Mouse (Mus musculus) MEL (cell line): ENCODE data around the gene Tmem240. TPM values are rescaled to one million over a fixed set of nuclear protein-coding genes. Genes with fewer than 3 reads are reported as not detected.

ENCODE experiments used
- DNase-seq: peaks from one replicate; pipeline ENCODE4 v3.0.0; 2011; ENCODE audit warnings: low read depth, low spot score
- H3K27ac ChIP-seq: 2 replicates; pipeline ENCODE4 v1.5.1; 2012; ENCODE audit warnings: low read depth, mild to moderate bottlenecking, control low read depth, low read length, moderate library complexity; ENCODE audit not compliant: control insufficient read depth
- H3K27me3 ChIP-seq, 2 experiments: fragments of 150-350 bp in 1 of 2; sonication (generic) in 1 of 2; 2 replicates each; pipeline ENCODE4 v1.6.1; 2012; ENCODE audit warnings: low read length in 2 of 2, mild to moderate bottlenecking in 2 of 2, improper control_type of control experiment in 1 of 2, moderate library complexity in 1 of 2; ENCODE audit not compliant: insufficient read depth in 2 of 2, control insufficient read depth in 1 of 2
- H3K36me3 ChIP-seq, 2 experiments: 2 replicates each; pipeline ENCODE4 v1.6.1; 2012 to 2014; ENCODE audit warnings: low read length in 2 of 2, improper control_type of control experiment in 1 of 2, inconsistent platforms in 1 of 2, mild to moderate bottlenecking in 1 of 2; ENCODE audit not compliant: insufficient read depth in 2 of 2, control insufficient read depth in 1 of 2
- H3K4me1 ChIP-seq, 2 experiments: fragments of 150-350 bp in 1 of 2; sonication (generic) in 1 of 2; 2 replicates each; pipeline ENCODE4 v1.6.1; 2012; ENCODE audit warnings: low read length in 2 of 2, improper control_type of control experiment in 1 of 2, mild to moderate bottlenecking in 1 of 2; ENCODE audit not compliant: insufficient read depth in 2 of 2, control insufficient read depth in 1 of 2
- H3K4me3 ChIP-seq, 2 experiments: fragments of 150-350 bp in 1 of 2; sonication (generic) in 1 of 2; 2 replicates each; pipeline ENCODE4 v1.5.1; 2012; ENCODE audit warnings: low read depth in 2 of 2, low read length in 2 of 2, mild to moderate bottlenecking in 2 of 2, moderate library complexity in 2 of 2, control low read depth in 1 of 2, improper control_type of control experiment in 1 of 2; ENCODE audit not compliant: control insufficient read depth in 1 of 2, insufficient read depth in 1 of 2
- H3K79me2 ChIP-seq: 2 replicates; pipeline ENCODE4 v1.6.1; 2012; ENCODE audit warnings: mild to moderate bottlenecking, low read length, moderate library complexity; ENCODE audit not compliant: control insufficient read depth, poor library complexity, insufficient read depth
- H3K9ac ChIP-seq: 2 replicates; pipeline ENCODE4 v1.6.1; 2012; ENCODE audit warnings: low read depth, mild to moderate bottlenecking, control low read depth, low read length, moderate library complexity; ENCODE audit not compliant: control insufficient read depth, poor library complexity, severe bottlenecking
- H3K9me3 ChIP-seq: fragments of 150-350 bp; sonication (generic); replicated peaks from 2 replicates; pipeline ENCODE4 v1.6.1; 2012; ENCODE audit warnings: mild to moderate bottlenecking, low read length, improper control_type of control experiment, moderate library complexity; ENCODE audit not compliant: insufficient read depth
- BHLHE40 ChIP-seq: IDR thresholded peaks from 2 replicates; pipeline ENCODE4 v1.6.1; 2012; ENCODE audit warnings: low read depth, mild to moderate bottlenecking, inconsistent platforms, low read length, improper control_type of control experiment, borderline replicate concordance
- CHD2 ChIP-seq: IDR thresholded peaks from 2 replicates; pipeline ENCODE4 v1.6.1; 2011; ENCODE audit warnings: low read length, improper control_type of control experiment
- E2F4 ChIP-seq: IDR thresholded peaks from 2 replicates; pipeline ENCODE4 v1.6.1; 2011; ENCODE audit warnings: low read depth, low read length, improper control_type of control experiment, borderline replicate concordance
- ELF1 ChIP-seq: IDR thresholded peaks from 2 replicates; pipeline ENCODE4 v1.6.1; 2014; ENCODE audit warnings: low read depth, mild to moderate bottlenecking, inconsistent platforms, low read length, improper control_type of control experiment, moderate library complexity
- EP300 ChIP-seq, 2 experiments: IDR thresholded peaks; 2 replicates each; pipeline ENCODE4 v1.6.1; 2011; ENCODE audit warnings: improper control_type of control experiment in 2 of 2, low read length in 2 of 2, low read depth in 1 of 2, mild to moderate bottlenecking in 1 of 2
- ETS1 ChIP-seq: IDR thresholded peaks from 2 replicates; pipeline ENCODE4 v1.6.1; 2012; ENCODE audit warnings: low read depth, mild to moderate bottlenecking, inconsistent platforms, low read length, improper control_type of control experiment, moderate library complexity
- GATA1 ChIP-seq: IDR thresholded peaks from 2 replicates; pipeline ENCODE4 v1.6.1; 2011; ENCODE audit warnings: low read depth, low read length, improper control_type of control experiment
- MAX ChIP-seq: IDR thresholded peaks from 2 replicates; pipeline ENCODE4 v1.6.1; 2011; ENCODE audit warnings: low read length, improper control_type of control experiment
- MXI1 ChIP-seq: IDR thresholded peaks from 2 replicates; pipeline ENCODE4 v1.6.1; 2011; ENCODE audit warnings: mild to moderate bottlenecking, low read depth, low read length, improper control_type of control experiment
- MYB ChIP-seq: IDR thresholded peaks from 2 replicates; pipeline ENCODE4 v1.6.1; 2011; ENCODE audit warnings: mild to moderate bottlenecking, low read depth, low read length, improper control_type of control experiment
- MYC ChIP-seq: IDR thresholded peaks from 2 replicates; pipeline ENCODE4 v1.6.1; 2011; ENCODE audit warnings: low read depth, mild to moderate bottlenecking, low read length, improper control_type of control experiment, moderate library complexity
- NELFE ChIP-seq: IDR thresholded peaks from 2 replicates; pipeline ENCODE4 v1.6.1; 2011; ENCODE audit warnings: low read depth, low read length, improper control_type of control experiment
- NRF1 ChIP-seq: IDR thresholded peaks from 2 replicates; pipeline ENCODE4 v1.6.1; 2014; ENCODE audit warnings: low read depth, mild to moderate bottlenecking, inconsistent platforms, low read length, improper control_type of control experiment, moderate library complexity; ENCODE audit not compliant: poor library complexity, insufficient read depth, severe bottlenecking
- POLR2A ChIP-seq, 2 experiments: IDR thresholded peaks; 2 replicates each; pipeline ENCODE4 v1.6.1; 2011 to 2012; ENCODE audit warnings: low read length in 2 of 2, mild to moderate bottlenecking in 2 of 2, control low read depth in 1 of 2, improper control_type of control experiment in 1 of 2, low read depth in 1 of 2, moderate library complexity in 1 of 2; ENCODE audit not compliant: control insufficient read depth in 1 of 2, insufficient read depth in 1 of 2, poor library complexity in 1 of 2
- POLR2AphosphoS2 ChIP-seq: IDR thresholded peaks from 2 replicates; pipeline ENCODE4 v1.6.1; 2011; ENCODE audit warnings: low read length, improper control_type of control experiment
- RAD21 ChIP-seq: IDR thresholded peaks from 2 replicates; pipeline ENCODE4 v1.6.1; 2011; ENCODE audit warnings: mild to moderate bottlenecking, low read depth, low read length, improper control_type of control experiment
- SIN3A ChIP-seq: IDR thresholded peaks from 2 replicates; pipeline ENCODE4 v1.6.1; 2012; ENCODE audit warnings: low read length, improper control_type of control experiment, inconsistent platforms
- TCF12 ChIP-seq: IDR thresholded peaks from 2 replicates; pipeline ENCODE4 v1.6.1; 2014; ENCODE audit warnings: low read depth, mild to moderate bottlenecking, inconsistent platforms, low read length, improper control_type of control experiment, moderate library complexity
- USF1 ChIP-seq: IDR thresholded peaks from 2 replicates; pipeline ENCODE4 v1.6.1; 2014; ENCODE audit warnings: low read depth, mild to moderate bottlenecking, inconsistent platforms, low read length, improper control_type of control experiment, moderate library complexity
- ZC3H11A ChIP-seq: IDR thresholded peaks from 2 replicates; pipeline ENCODE4 v1.6.1; 2012; ENCODE audit warnings: low read depth, mild to moderate bottlenecking, inconsistent platforms, low read length, improper control_type of control experiment
- ZMIZ1 ChIP-seq: IDR thresholded peaks from 2 replicates; pipeline ENCODE4 v1.6.1; 2012; ENCODE audit warnings: low read depth, mild to moderate bottlenecking, inconsistent platforms, low read length, improper control_type of control experiment, moderate library complexity
- ZNF384 ChIP-seq: IDR thresholded peaks from 2 replicates; pipeline ENCODE4 v1.6.1; 2012; ENCODE audit warnings: low read depth, mild to moderate bottlenecking, inconsistent platforms, low read length, improper control_type of control experiment
- polyA plus RNA-seq, 2 experiments: library from polyadenylated mRNA; stranded (reverse) in 1 of 2; unstranded in 1 of 2; fragments of >175 nt in 1 of 2; fragments of >200 nt in 1 of 2; gene quantifications; 2 replicates each; pipeline versions ENCODE4 v1.2.1 to v1.2.4; 2012; ENCODE audit warnings: low replicate concordance in 2 of 2, low read depth in 1 of 2; ENCODE audit not compliant: insufficient read length in 2 of 2, insufficient read depth in 1 of 2, missing spikeins in 1 of 2
- total RNA-seq: library from RNA; depleted of rRNA; stranded (reverse); fragments of 300-350 nt; gene quantifications from 2 replicates; pipeline ENCODE4 v1.2.3, GENCODE M21; 2012

The Tmem240 gene
- total and polyA plus RNA-seq, 3 experiments: 0.27 to 0.33 TPM; not detected in 1

- TF ChIP-seq E2F4 (no peak), RAD21 (no peak), TCF12 (peak; percentile 43; the same call in 1 of the 2 replicates), ZMIZ1 (no peak; the same call in 1 of the 2 replicates)
These were observed 29.6 kb upstream of the Tmem240 start, which contains the start of gene Ssu72 (continued) for GRCm38 (mm10) chr4:155704721-155705591.

- Histone ChIP-seq H3K27me3 (no peaks in the 10 kb centered on the region), H3K4me1 (peaks cover 15 to 19% of the 10 kb centered on the region in 2 experiments), H3K27ac (peak overlapping the region; percentile 99)
- peak; percentile 62 for DNase-seq
- TF ChIP-seq MXI1 (0 out of 2 replicates have a peak, but pooled peaks have one; percentile 27), POLR2AphosphoS2 (no peak), MAX (peak; percentile 23; the same call in 1 of the 2 replicates), MYC (no peak), BHLHE40 (no peak), TCF12 (peak; percentile 15; the same call in 1 of the 2 replicates), ELF1 (0 out of 2 replicates have a peak, but pooled peaks have one; percentile 8)
- TF ChIP-seq, all 39 proteins: peak for 4
- peaks cover 8 to 39% of the 10 kb centered on the region in 2 experiments for H3K36me3 ChIP-seq
- peaks cover 48% of the 10 kb centered on the region for H3K79me2 ChIP-seq
- H3K9ac ChIP-seq: peak overlapping the region; percentile 95
- H3K9me3 ChIP-seq: no peaks in the 10 kb centered on the region
- peak overlapping the region; percentile 77 to 92 for H3K4me3 ChIP-seq
These were observed 29.0 kb upstream of the Tmem240 start for GRCm38 (mm10) chr4:155705592-155705929.

GRCm38 (mm10) chr4:155708582-155708981 lies 26.0 kb upstream of the Tmem240 start:
- peaks cover 67% of the 10 kb centered on the region for H3K79me2 ChIP-seq
- H3K27me3 ChIP-seq: no peaks in the 10 kb centered on the region
- H3K9me3 ChIP-seq: no peaks in the 10 kb centered on the region
- H3K4me3 ChIP-seq: no peak overlapping the region
- no peak overlapping the region; the same call in 1 of the 2 replicates for H3K9ac ChIP-seq
- H3K27ac ChIP-seq: no peak overlapping the region
- peaks cover 10 to 16% of the 10 kb centered on the region in 2 experiments for H3K4me1 ChIP-seq
- TF ChIP-seq ETS1 (no peak), CHD2 (no peak), ZC3H11A (no peak), USF1 (no peak), GATA1 (no peak), POLR2A (IDR thresholded peaks at IDR 0.05; ENCODE audit: control insufficient read depth in 1 of 2, insufficient read depth in 1 of 2, low read depth in 1 of 2, low read length in 2 of 2, poor library complexity in 1 of 2) (no peak), SIN3A (no peak), ZNF384 (no peak), NRF1 (no peak), NELFE (no peak), EP300 (IDR thresholded peaks at IDR 0.05; ENCODE audit: low read depth in 1 of 2, low read length in 2 of 2) (no peak), RAD21 (no peak), MYB (no peak)
- H3K36me3 ChIP-seq: peaks cover 20 to 36% of the 10 kb centered on the region in 2 experiments
- peak; percentile 50 for DNase-seq
